Mouse (Mus musculus) telencephalon, adult 2 months (tissue): Measurements from ENCODE around the gene Fam3b.

Experiments
- DNase-seq: peaks from one replicate; pipeline ENCODE4 v3.0.0-alpha.2; 2011; ENCODE audit warnings: low read depth, low spot score

Gene Fam3b

GRCm38 (mm10) chr16:97492369-97492768 is 22.2 kb downstream of the Fam3b start:
- DNase-seq: no peak

DNA sequence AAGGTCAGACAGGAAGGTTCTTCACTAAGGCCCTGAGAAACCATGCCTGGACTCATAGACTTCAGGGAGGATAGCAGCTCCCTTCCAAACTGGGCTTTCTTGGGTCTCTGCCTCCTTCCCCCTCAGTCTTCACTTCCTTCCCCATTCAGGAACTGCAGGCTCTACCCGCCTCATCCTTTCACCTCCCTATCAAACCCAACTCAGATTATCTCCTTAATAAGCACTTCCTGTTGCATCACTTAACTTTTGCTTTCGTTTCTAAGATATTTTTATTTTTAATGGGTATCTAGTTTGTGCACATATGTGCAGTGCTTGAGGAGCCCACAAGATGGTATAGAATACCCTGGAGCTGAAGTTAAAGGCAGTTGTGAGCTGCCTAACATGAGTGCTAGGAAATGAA is 36.0 kb downstream of the Fam3b start:
- DNase-seq: no peak

- DNase-seq: no peak
Measured at GRCm38 (mm10) chr16:97476524-97476923, 38.1 kb downstream of the Fam3b start.

DNA sequence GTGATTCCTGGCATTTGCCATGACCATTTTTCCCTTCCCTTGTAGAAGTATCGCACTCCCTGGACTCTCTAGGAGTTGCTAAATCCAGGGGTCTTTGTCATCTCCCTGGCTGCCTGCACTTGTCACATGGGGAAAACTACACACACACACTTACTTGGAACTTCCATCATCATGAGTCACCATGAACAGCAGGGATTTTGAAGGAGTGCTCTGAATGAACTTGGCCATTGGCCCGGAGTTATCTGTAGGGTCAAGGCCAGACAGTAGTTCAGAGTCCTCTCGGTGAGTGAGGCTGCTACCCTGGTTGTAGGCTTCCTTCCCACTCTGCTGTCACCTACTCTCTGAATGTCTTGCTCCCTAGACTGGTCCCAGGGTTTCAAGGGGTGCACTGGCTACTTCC is 39.0 kb downstream of the Fam3b start:
- DNase-seq: no peak

DNA sequence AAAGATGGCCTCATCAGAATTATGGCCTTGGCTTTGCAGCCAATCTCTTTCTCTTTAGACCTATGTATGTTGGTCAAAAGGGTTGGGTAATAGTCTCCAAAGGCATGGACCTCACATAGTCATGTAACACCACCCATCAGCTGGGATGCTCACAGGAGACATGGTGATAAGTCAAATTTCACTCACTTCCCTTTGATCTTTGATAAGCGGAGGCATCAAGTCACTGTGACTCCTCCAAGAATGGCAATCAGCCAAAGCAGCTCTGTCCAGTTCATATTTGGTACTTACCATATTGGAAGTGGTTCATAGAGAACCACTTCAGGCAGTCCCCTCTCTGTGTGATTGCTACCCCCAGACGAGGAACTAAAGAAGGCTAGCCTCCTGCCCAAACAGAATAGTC is 39.9 kb downstream of the Fam3b start:
- DNase-seq: no peak

GRCm38 (mm10) chr16:97467993-97468791 is 46.4 kb downstream of the Fam3b start:
- no peak for DNase-seq

DNA sequence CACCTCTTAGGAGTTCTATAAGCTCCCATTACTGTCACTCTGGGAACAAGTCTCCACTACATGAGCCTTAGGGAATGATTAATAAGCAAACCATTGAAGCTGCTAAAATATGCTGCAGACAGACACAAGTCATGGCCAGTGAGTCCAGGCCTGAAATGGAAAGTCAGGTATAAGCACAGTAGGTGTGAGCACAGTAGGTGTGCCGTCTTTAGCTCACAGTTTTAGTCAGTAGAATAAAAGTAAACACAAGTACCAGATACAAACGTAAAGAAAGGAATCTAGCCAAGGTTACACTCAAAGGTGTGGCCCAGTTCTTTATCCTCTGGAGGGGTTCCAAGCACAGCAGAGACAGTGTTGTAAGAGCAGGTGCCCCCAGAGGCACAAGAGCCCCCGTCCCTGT is 47.1 kb downstream of the Fam3b start:
- DNase-seq: no peak

DNA sequence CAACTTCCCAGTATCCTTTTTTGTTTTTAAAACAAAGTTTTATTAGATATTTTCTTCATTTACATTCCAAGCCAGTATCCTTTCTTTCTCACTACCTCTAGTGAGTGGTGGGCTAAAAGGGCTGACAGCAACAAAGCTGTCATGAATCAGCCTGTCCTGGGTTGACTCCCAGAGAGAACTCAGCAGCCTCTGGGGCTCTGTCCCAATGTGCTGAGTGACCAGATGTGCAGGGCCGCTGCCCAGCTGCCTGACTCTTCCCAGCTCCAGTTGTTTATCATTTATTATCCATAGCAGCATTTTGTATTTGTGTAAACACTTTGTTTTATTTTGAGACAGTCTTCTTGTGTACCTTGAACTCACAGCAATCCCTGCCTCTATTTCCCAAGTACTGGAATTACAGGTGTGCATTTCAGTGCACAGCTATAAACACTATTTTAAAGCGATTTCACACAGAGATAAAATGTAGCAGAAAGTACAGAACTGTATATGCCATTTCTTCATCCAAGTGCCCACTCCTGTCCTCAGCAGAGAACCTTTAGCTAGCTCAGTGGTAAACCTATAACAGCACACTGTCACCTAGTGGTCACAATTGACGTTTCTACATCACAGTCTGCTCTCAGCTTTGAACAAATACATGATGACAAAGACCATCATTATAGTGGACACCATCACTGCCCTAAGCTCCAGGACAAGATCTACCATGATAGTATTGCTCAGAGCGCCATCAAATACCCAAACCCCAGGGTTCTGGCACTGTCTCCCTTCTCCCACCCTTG is 48.2 kb downstream of the Fam3b start:
- DNase-seq: peak; percentile 16

DNA sequence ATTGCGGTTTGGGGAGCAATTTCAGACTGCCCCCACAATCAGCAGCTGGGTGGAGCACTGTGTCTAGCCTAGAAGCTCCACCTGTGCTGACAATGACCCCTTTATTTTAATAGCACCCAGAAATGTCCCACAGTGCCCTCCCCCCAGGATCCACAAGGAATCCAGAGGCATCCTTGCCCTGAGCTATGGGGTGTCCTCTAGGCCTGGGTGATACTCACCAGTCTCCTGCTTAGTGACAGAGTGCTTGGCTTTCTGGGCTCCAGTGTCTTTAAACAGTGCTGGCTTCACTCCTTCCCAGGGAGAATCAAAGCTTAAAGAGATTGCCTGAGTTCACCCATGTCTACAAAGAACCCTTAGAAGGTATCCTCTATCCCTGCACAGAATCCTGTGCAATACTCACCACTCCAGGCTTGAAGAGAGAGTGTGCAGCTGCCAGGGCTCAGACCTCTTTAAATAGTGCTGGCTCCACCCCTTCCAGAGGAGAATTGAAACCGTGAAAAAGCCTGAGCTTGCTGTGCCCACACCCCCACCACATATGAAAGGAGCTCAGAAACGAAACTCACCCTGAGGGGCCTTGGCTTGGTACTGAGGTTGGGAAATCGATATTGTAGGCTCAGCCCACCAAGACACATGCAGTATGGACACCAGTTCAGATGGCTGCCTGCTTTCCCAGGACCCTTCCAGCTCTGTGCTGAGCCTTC is 52.0 kb downstream of the Fam3b start, which contains the start of gene Mx1:
Gene Mx1, minus strand, starts transcription at position 427 of the 701 bp plus-strand sequence.
- DNase-seq: no peak

GRCm38 (mm10) chr16:97461271-97461670 is 53.3 kb downstream of the Fam3b start:
- DNase-seq: no peak

DNA sequence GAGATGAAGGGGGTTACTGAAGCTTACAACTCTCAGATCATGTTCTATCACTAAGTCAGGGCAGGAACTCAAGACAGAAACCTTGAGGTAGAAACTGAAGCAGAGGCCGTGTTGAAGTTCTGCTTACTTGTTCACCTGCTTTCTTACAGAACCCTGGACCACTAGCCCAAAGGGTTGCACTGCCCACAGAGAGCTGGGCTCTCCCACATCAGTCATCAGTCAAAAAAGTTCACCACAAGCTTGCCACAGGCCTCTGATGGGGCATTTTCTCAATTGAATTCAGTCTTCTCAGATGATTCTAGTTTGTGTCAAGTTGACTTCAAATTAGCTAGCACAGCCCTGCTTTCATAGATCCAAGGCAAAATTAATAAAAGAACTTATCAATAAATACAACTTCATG is 54.8 kb downstream of the Fam3b start:
- DNase-seq: no peak

- DNase-seq: no peak
Measured at GRCm38 (mm10) chr16:97447386-97447785, 67.2 kb downstream of the Fam3b start.

GRCm38 (mm10) chr16:97443670-97444263 is 70.8 kb downstream of the Fam3b start:
- no peak for DNase-seq

DNA sequence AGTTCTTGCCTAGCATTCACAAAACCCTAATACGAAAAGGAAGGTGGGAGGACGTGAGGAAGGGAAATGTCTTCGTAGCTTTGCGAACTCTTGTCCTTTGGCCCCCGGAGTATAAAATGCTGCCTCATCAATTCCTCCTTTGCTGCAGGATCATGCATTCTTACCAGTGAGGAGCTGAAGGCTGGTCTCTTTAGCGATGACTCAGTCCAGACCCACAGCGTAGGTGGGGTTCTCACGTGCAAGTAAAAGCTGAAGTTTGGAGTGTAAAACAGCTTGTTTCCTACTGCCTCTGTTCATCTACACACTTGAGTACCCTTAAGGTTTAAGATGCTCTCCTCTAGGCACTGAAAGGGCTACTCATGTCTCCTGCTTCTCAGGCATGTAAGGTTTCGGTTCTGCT is 72.6 kb downstream of the Fam3b start:
- DNase-seq: no peak

GRCm38 (mm10) chr16:97438191-97438590 is 76.4 kb downstream of the Fam3b start:
- DNase-seq: no peak

- no peak for DNase-seq
Measured at GRCm38 (mm10) chr16:97437448-97438056, 77.1 kb downstream of the Fam3b start.

DNA sequence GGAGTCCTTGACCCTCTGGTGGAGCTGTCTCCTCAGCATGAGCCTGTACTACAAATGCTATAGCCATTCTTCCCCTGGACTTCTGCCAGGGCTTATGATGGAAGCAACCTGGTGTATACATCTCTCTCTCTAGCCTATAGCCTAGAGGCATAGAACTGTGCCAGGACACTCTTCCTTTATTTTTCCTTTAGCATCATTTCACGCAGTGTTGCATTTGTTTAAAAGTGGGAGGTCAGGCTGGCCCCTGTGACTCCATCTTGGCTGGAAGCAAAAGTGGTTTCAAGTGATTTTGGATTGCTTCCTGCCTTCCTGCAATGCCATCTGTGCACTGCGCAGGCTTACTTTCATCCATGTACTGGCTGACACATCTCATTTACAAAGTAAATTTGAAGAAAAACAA is 80.4 kb downstream of the Fam3b start:
- DNase-seq: no peak

- DNase-seq: no peak
Measured at GRCm38 (mm10) chr16:97431328-97431727, 83.3 kb downstream of the Fam3b start.

- peak; percentile 85 for DNase-seq
Measured at GRCm38 (mm10) chr16:97430091-97430490, 84.5 kb downstream of the Fam3b start.

DNA sequence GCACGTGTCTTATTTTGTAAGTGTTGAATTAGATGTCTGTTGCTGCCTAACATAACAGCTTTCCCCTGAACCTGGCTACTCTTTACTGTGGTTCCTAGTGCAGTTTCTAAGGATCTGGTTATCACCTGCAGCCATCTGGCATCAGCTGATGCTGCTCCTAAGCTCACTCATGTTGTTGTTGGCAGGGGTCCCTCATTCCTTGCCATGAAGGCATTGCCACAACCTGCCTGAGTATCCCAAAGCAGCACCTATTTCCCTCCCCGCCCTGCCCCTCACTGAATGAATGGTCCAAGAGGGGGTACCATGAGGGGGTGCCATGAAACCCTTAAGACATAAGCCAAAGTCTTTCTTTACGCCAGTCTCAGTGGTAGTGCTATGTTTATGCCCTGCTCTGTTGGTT is 86.6 kb downstream of the Fam3b start:
- DNase-seq: no peak

DNA sequence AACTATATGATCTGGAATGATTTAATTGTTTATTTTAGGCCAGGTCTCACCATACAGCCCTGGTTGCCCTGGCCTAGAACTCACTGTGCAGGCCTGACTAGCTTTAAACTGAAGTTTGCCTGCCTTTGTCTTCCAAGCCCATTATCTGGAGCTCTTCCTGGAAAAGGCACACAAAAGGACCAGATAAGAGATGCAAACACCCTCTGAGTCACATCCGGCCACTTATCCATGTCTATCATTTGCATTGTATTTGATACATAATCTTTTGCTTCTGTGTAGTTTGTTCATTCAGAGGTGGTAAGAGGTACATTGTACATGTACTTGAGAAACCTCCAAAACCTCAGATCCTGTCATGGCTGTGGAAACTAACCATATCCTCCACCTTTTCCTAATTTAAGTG is 91.0 kb downstream of the Fam3b start:
- no peak for DNase-seq

DNA sequence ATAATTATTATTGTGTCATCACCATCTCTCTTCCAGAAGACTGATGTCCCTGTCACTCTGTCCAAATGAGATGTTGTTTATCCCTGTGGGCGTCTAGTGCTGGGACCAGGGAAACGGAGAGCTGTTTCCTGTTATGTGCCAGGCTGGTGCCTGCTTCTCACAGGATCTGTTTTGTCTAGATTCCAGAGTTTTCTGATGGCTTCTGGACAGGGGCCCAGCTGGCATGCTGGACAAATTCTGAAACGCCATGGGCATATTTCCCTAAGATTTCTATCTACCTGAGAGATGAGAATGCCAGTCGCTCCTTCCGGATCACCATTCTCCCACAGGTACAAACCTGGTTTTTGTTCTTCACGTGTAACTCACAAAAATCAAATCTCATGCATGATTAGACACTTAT is 92.9 kb downstream of the Fam3b start:
- no peak for DNase-seq
